Mouse (Mus musculus): Measurements from ENCODE around the gene Dyrk1b.

DNA sequence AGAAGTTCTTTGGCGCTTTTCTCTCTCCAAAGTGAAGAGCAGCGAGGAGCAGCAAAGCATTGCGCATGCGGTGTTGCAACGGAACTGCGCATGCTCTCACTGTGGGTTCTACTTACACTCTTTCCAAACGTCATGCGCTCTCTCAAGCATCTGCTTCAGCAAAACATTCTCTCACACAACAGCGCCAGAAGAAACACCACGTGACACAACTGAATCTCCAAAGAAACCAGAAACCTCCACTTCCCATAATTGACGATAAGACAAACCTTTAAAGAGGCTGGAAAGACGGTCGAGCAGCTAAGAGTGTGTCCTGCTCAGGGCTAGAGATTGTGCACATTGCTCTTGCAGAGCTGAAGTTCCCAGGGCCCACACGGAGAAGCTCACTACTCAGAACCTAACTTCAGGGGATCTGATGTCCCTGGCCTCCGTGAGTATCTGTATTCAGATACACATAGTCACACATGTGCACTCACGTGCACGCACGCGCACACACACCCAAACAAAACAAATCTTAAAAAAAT, 29.8 kb downstream of the Dyrk1b start:
- TF ChIP-seq CTCF (IDR thresholded peaks at IDR 0.05; ENCODE audit: extremely low read depth, insufficient read depth, insufficient read length, insufficient replicate concordance) = no peak
- TF ChIP-seq POLR2A (IDR thresholded peaks at IDR 0.05; ENCODE audit: low read depth, low read length) = no peak

Measured in spleen, adult 2 months (tissue).